Mouse (Mus musculus) ES-E14 (cell line): ENCODE results near the gene Olfr412.

Source experiments
- CHD2 ChIP-seq: IDR thresholded peaks from 2 replicates; pipeline ENCODE4 v1.6.1; 2014; ENCODE audit warnings: mild to moderate bottlenecking, low read depth, low read length, inconsistent platforms
- HCFC1 ChIP-seq: IDR thresholded peaks from 2 replicates; pipeline ENCODE4 v1.6.1; 2012; ENCODE audit warnings: low read length, inconsistent platforms, borderline replicate concordance; ENCODE audit not compliant: insufficient read depth
- MAFK ChIP-seq: IDR thresholded peaks from 2 replicates; pipeline ENCODE4 v1.6.1; 2014; ENCODE audit warnings: mild to moderate bottlenecking, low read depth, low read length, inconsistent platforms; ENCODE audit not compliant: insufficient read depth
- ZC3H11A ChIP-seq: IDR thresholded peaks from 2 replicates; pipeline ENCODE4 v1.6.1; 2012; ENCODE audit warnings: low read depth, mild to moderate bottlenecking, inconsistent platforms, low read length, borderline replicate concordance
- ZNF384 ChIP-seq: IDR thresholded peaks from 2 replicates; pipeline ENCODE4 v1.6.1; 2012; ENCODE audit warnings: low read depth, low read length, inconsistent platforms

DNA sequence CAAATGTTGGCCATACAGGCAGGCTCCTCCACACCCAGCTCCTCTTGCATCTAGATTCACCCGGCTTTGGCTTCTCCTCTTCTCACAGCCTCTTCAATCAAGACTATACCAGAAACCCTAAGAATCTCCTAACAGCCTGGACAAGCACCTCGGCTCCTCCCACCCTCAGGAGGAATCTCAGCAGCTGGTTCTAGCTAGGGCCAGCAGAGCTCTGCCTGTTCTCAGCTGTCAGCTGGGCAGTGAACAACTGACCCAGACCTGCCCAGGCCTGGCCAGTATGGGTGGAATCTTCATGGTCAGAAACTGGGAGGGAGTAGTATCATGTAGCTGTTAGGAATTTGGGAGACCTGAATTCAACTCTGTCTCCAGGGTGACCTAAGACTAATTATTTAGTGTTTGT lies 42.3 kb downstream of the Olfr412 start:
- no peak for TF ChIP-seq ZC3H11A
- no peak for TF ChIP-seq CHD2
- no peak for TF ChIP-seq HCFC1
- no peak for TF ChIP-seq ZNF384
- TF ChIP-seq MAFK = no peak
